Mouse (Mus musculus) midbrain, embryonic 12.5 days (tissue): ENCODE measurements at regions not wholly inside any gene's neighbourhood (a gene's known extent, or its start where the extent isn't known, plus 50 kb on each side); places are given as distances from the start of the nearest gene placed in this dataset.
"Not testable (repeated sequence)": the region's sequence is repeated elsewhere in the genome, so short reads cannot be mapped to it uniquely, and the experiment has no call there.

Source experiments
- ATAC-seq: fragments of 200-750 bp; cut with Nextera tagmentation; 2 replicates; pipeline ENCODE4 v1.8.0; 2017; ENCODE audit warnings: low read depth, moderate TSS enrichment, moderate library complexity; ENCODE audit not compliant: low FRiP score
- H3K27ac ChIP-seq: fragments of 300-500 bp; sonication (generic); replicated peaks from 2 replicates; pipeline ENCODE4 v1.5.1; 2016; ENCODE audit warnings: mild to moderate bottlenecking
- H3K27me3 ChIP-seq: fragments of 300-500 bp; sonication (generic); 2 replicates; pipeline ENCODE4 v1.6.1; 2016; ENCODE audit warnings: mild to moderate bottlenecking
- H3K36me3 ChIP-seq: fragments of 300-500 bp; sonication (generic); 2 replicates; pipeline ENCODE4 v1.6.1; 2016
- H3K4me1 ChIP-seq: fragments of 300-500 bp; sonication (generic); 2 replicates; pipeline ENCODE4 v1.6.1; 2016
- H3K4me2 ChIP-seq: fragments of 300-500 bp; sonication (generic); replicated peaks from 2 replicates; pipeline ENCODE4 v1.6.1; 2016; ENCODE audit warnings: mild to moderate bottlenecking, moderate library complexity
- H3K4me3 ChIP-seq: fragments of 300-500 bp; sonication (generic); 2 replicates; pipeline ENCODE4 v1.5.1; 2016; ENCODE audit warnings: mild to moderate bottlenecking
- H3K9ac ChIP-seq: fragments of 300-500 bp; sonication (generic); replicated peaks from 2 replicates; pipeline ENCODE4 v1.6.1; 2016; ENCODE audit warnings: mild to moderate bottlenecking, moderate library complexity
- H3K9me3 ChIP-seq: fragments of 300-500 bp; sonication (generic); 2 replicates; pipeline ENCODE4 v1.6.1; 2016; ENCODE audit warnings: mild to moderate bottlenecking
- WGBS: fragments of 180-500 bp; shearing (Covaris S2); methylation state at CpG from one replicate; pipeline ENCODE4 v1.1.7; 2016; 5-methylcytosine and 5-hydroxymethylcytosine counted together

GRCm38 (mm10) chr17:17293932-17294534 lies 80.1 kb upstream of the Riok2 start:
- under 1% methylated on average over 13 of the region's 13 CpGs for WGBS
- H3K36me3 ChIP-seq, H3K9me3 ChIP-seq, H3K4me1 ChIP-seq, H3K9ac ChIP-seq, H3K27me3 ChIP-seq: not testable (repeated sequence)
- peak; percentile 99 for ATAC-seq
- peak overlapping the region; percentile 67 for H3K27ac ChIP-seq
- H3K4me2 ChIP-seq, result peak overlapping the region; percentile 49
- H3K4me3 ChIP-seq, result peak overlapping the region; percentile 51

- peak overlapping the region; percentile 51 for H3K4me3 ChIP-seq
- H3K9ac ChIP-seq, H3K4me1 ChIP-seq, H3K9me3 ChIP-seq, H3K36me3 ChIP-seq, H3K27me3 ChIP-seq, H3K27ac ChIP-seq: not testable (repeated sequence)
- ATAC-seq, result peak; percentile 48
- WGBS, result 4% methylated on average over 1 of the region's 1 CpGs
- peak overlapping the region; percentile 49 for H3K4me2 ChIP-seq
Measured at GRCm38 (mm10) chr17:17295037-17295436, 79.1 kb upstream of the Riok2 start.

GRCm38 (mm10) chr17:17303496-17303895 lies 70.6 kb upstream of the Riok2 start:
- peaks cover 30% of the 10 kb centered on the region for H3K9me3 ChIP-seq
- not testable (repeated sequence) for ATAC-seq, H3K4me1 ChIP-seq, H3K4me3 ChIP-seq, H3K9ac ChIP-seq, H3K4me2 ChIP-seq, H3K36me3 ChIP-seq, H3K27ac ChIP-seq, H3K27me3 ChIP-seq
- WGBS, result 96% methylated on average over 10 of the region's 10 CpGs
